Mouse (Mus musculus): ENCODE measurements around the gene Zfp119b. TPM values are rescaled to one million over a fixed set of nuclear protein-coding genes. Genes with fewer than 3 reads are reported as not detected.
"Not testable (repeated sequence)": the region's sequence is repeated elsewhere in the genome, so short reads cannot be mapped to it uniquely, and the experiment has no call there.

Zfp119b gene
- polyA plus RNA-seq, 2 experiments, result 0.76 to 2.5 TPM

GRCm38 (mm10) chr17:55945696-55946095 is 3.6 kb downstream of the Zfp119b start:
- TF ChIP-seq EP300 (IDR thresholded peaks at IDR 0.05; ENCODE audit: low read depth) (no peak), CTCF (IDR thresholded peaks at IDR 0.05; ENCODE audit: low read depth) (no peak)

DNA sequence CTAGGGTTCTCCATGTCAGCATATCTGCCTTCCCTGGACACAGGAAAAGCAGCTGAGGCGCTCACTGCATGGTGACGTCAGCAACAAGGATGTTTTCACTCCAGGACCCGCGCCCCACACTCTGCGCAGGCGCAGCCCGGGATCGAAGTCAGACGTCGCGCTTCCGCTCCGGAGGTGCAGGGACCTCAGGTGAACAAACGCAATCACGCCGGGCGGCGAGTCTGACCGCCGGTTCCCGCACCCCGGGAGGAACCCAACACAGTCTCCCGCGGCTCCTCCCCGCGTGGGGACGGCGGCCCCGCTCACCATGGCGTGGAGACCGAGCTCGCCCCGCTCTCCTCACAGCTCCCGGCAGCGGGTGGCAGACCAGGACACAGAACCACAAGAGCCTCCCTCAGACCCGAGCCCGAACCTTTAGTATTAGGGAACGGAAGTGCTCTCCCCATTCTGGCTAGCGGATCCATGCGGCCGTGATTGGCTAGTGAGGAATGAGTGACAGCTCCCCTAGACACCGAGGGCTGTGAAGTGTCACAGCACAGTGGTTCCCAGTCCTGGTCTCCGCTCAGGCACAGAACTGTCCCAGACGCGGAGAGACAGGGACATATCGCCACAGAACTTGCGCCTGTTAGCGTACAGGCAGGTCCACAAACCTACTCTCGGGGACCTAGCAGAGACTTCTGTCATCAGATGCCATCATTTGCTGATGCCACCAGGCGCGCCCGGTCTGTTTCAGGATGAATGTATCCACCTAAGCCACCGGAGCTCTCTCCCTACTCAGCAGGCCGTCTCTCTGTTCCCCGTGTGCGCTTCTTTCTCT is 4.2 kb downstream of the Zfp119b start:
- H3K4me1 ChIP-seq (replicated peaks; ENCODE audit: control insufficient read depth in 2 of 2, insufficient read depth in 2 of 2, low read length in 1 of 2); H3K27me3 ChIP-seq (ENCODE audit: control insufficient read depth, insufficient read depth, low read length); H3K36me3 ChIP-seq (replicated peaks; ENCODE audit: control insufficient read depth, insufficient read depth, low read depth); H3K9me3 ChIP-seq (ENCODE audit: control insufficient read depth, low read length): not testable (repeated sequence)
- peak; percentile 19; the same call in 1 of the 2 replicates for TF ChIP-seq CTCF (IDR thresholded peaks at IDR 0.05; ENCODE audit: low read depth)
- Histone ChIP-seq H3K9ac (replicated peaks) (peak overlapping the region; percentile 76), H3K27ac (peak overlapping the region; percentile 66), H3K4me3 (ENCODE audit: insufficient read depth in 1 of 2, low read depth in 2 of 2, low read length in 2 of 2) (peak overlapping the region; percentile 64 to 69), H3K4me2 (ENCODE audit: low read depth) (peak overlapping the region; percentile 80)
- ATAC-seq (ENCODE audit: insufficient read depth), result peak; percentile 96
- peak in 2 of 3 experiments; percentile 58 to 68 for DNase-seq (ENCODE audit: low read depth in 3 of 3, low spot score in 3 of 3)
- under 1% methylated on average over 53 of the region's 56 CpGs for WGBS (ENCODE audit: insufficient replicate concordance)

More at GRCm38 (mm10) chr17:55945696-55946095, 3.6 kb downstream of the Zfp119b start:
- Histone ChIP-seq H3K4me2 (ENCODE audit: low read depth) (peak overlapping the region; percentile 80), H3K9ac (replicated peaks) (peak overlapping the region; percentile 76), H3K9me3 (ENCODE audit: control insufficient read depth, low read length) (no peaks in the 10 kb centered on the region), H3K4me3 (ENCODE audit: insufficient read depth in 1 of 2, low read depth in 2 of 2, low read length in 2 of 2) (peak overlapping the region; percentile 64 to 69), H3K4me1 (replicated peaks; ENCODE audit: control insufficient read depth in 2 of 2, insufficient read depth in 2 of 2, low read length in 1 of 2) (peaks cover 0 to 10% of the 10 kb centered on the region in 2 experiments; a peak in 2 of 4 replicates), H3K36me3 (replicated peaks; ENCODE audit: control insufficient read depth, insufficient read depth, low read depth) (no peaks in the 10 kb centered on the region), H3K27me3 (ENCODE audit: control insufficient read depth, insufficient read depth, low read length) (no peaks in the 10 kb centered on the region), H3K27ac (peak overlapping the region; percentile 66)
- WGBS (ENCODE audit: insufficient replicate concordance), result 38% methylated on average over 5 of the region's 5 CpGs
- DNase-seq (ENCODE audit: low read depth in 3 of 3, low spot score in 3 of 3) (no peak), ATAC-seq (ENCODE audit: insufficient read depth) (no peak)

GRCm38 (mm10) chr17:55944387-55944865 is 4.9 kb downstream of the Zfp119b start:
- peak overlapping the region; percentile 76 for H3K9ac ChIP-seq (replicated peaks)
- not testable (repeated sequence) for H3K9me3 ChIP-seq (ENCODE audit: control insufficient read depth, low read length); ATAC-seq (ENCODE audit: insufficient read depth); H3K4me1 ChIP-seq (replicated peaks; ENCODE audit: control insufficient read depth in 2 of 2, insufficient read depth in 2 of 2, low read length in 1 of 2); DNase-seq (ENCODE audit: low read depth in 3 of 3, low spot score in 3 of 3); H3K27me3 ChIP-seq (ENCODE audit: control insufficient read depth, insufficient read depth, low read length); H3K36me3 ChIP-seq (replicated peaks; ENCODE audit: control insufficient read depth, insufficient read depth, low read depth)
- peak overlapping the region; percentile 80 for H3K4me2 ChIP-seq (ENCODE audit: low read depth)
- H3K4me3 ChIP-seq (ENCODE audit: insufficient read depth in 1 of 2, low read depth in 2 of 2, low read length in 2 of 2), result peak overlapping the region; percentile 64 to 69
- H3K27ac ChIP-seq, result peak overlapping the region; percentile 66
- 32% methylated on average over 10 of the region's 10 CpGs for WGBS (ENCODE audit: insufficient replicate concordance)

DNA sequence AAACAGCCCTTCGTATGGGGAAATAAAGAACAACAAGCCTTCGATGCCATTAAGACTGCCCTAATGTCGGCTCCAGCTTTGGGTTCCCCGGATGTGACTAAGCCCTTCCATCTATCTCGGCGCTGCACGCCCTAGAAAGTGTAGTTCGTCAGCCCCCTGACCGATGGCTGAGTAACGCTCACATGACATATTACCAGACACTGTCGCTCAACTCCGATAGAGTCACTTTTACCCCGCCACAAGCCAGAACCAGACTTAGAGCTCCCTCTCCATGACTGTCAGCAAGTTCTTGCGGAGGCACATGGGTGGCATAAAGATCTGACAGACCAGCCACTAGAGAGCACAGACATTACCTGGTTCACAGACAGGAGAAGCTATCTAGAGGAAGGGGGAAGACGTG is 16.1 kb downstream of the Zfp119b start:
- H3K9ac ChIP-seq (replicated peaks), result peak overlapping the region; percentile 90
- peak overlapping the region; percentile 70 to 79 for H3K4me3 ChIP-seq (ENCODE audit: insufficient read depth in 1 of 2, low read depth in 2 of 2, low read length in 2 of 2)
- peaks cover 3% of the 10 kb centered on the region for H3K9me3 ChIP-seq (ENCODE audit: control insufficient read depth, low read length)
- peak overlapping the region; percentile 94 for H3K27ac ChIP-seq
- peaks cover 10 to 18% of the 10 kb centered on the region in 2 experiments for H3K4me1 ChIP-seq (replicated peaks; ENCODE audit: control insufficient read depth in 2 of 2, insufficient read depth in 2 of 2, low read length in 1 of 2)
- H3K4me2 ChIP-seq (ENCODE audit: low read depth), result peak overlapping the region; percentile 85
- ATAC-seq (ENCODE audit: insufficient read depth), result peak; percentile 12; the same call in 1 of the 2 replicates
- no peaks in the 10 kb centered on the region; the same call in none of the 2 replicates for H3K36me3 ChIP-seq (replicated peaks; ENCODE audit: control insufficient read depth, insufficient read depth, low read depth)
- no peak for DNase-seq (ENCODE audit: low read depth in 3 of 3, low spot score in 3 of 3)
- no peaks in the 10 kb centered on the region for H3K27me3 ChIP-seq (ENCODE audit: control insufficient read depth, insufficient read depth, low read length)
- WGBS (ENCODE audit: insufficient replicate concordance), result 77% methylated on average over 15 of the region's 15 CpGs
- no peak for TF ChIP-seq CTCF (IDR thresholded peaks at IDR 0.05; ENCODE audit: low read depth)
- no peak for TF ChIP-seq EP300 (IDR thresholded peaks at IDR 0.05; ENCODE audit: low read depth)

- TF ChIP-seq CTCF (IDR thresholded peaks at IDR 0.05; ENCODE audit: low read depth) (no peak), EP300 (IDR thresholded peaks at IDR 0.05; ENCODE audit: low read depth) (peak; percentile 68)
- H3K9ac ChIP-seq (replicated peaks), result peak overlapping the region; percentile 90
- H3K4me1 ChIP-seq (replicated peaks; ENCODE audit: control insufficient read depth in 2 of 2, insufficient read depth in 2 of 2, low read length in 1 of 2), result peaks cover 10 to 18% of the 10 kb centered on the region in 2 experiments
- peak overlapping the region; percentile 70 to 79 for H3K4me3 ChIP-seq (ENCODE audit: insufficient read depth in 1 of 2, low read depth in 2 of 2, low read length in 2 of 2)
- H3K27ac ChIP-seq, result peak overlapping the region; percentile 94
- H3K9me3 ChIP-seq (ENCODE audit: control insufficient read depth, low read length), result no peaks in the 10 kb centered on the region; the same call in none of the 2 replicates
- no peaks in the 10 kb centered on the region for H3K27me3 ChIP-seq (ENCODE audit: control insufficient read depth, insufficient read depth, low read length)
- 24% methylated on average over 2 of the region's 2 CpGs for WGBS (ENCODE audit: insufficient replicate concordance)
- H3K36me3 ChIP-seq (replicated peaks; ENCODE audit: control insufficient read depth, insufficient read depth, low read depth), result no peaks in the 10 kb centered on the region; the same call in 1 of the 2 replicates
- peak overlapping the region; percentile 85 for H3K4me2 ChIP-seq (ENCODE audit: low read depth)
- DNase-seq (ENCODE audit: low read depth in 3 of 3, low spot score in 3 of 3) (peak; percentile 52 to 69 (median 62)), ATAC-seq (ENCODE audit: insufficient read depth) (peak; percentile 69)
These were observed 16.7 kb downstream of the Zfp119b start for GRCm38 (mm10) chr17:55932635-55933034.
